Mouse (Mus musculus): ENCODE results near the gene Hoxb3.

The Hoxb3 gene

GRCm38 (mm10) chr11:96323154-96323553, at the start of gene Hoxb3:
Hoxb3 (plus strand) TSS chr11:96323326.
- DNase-seq, result no peak

- peak in 1 of 2 experiments; percentile 34 for DNase-seq
Observed at GRCm38 (mm10) chr11:96274428-96274827, 48.7 kb upstream of the Hoxb3 start.

- DNase-seq, result peak in 1 of 2 experiments; percentile 71
Observed at GRCm38 (mm10) chr11:96275896-96276295, 47.2 kb upstream of the Hoxb3 start.

DNA sequence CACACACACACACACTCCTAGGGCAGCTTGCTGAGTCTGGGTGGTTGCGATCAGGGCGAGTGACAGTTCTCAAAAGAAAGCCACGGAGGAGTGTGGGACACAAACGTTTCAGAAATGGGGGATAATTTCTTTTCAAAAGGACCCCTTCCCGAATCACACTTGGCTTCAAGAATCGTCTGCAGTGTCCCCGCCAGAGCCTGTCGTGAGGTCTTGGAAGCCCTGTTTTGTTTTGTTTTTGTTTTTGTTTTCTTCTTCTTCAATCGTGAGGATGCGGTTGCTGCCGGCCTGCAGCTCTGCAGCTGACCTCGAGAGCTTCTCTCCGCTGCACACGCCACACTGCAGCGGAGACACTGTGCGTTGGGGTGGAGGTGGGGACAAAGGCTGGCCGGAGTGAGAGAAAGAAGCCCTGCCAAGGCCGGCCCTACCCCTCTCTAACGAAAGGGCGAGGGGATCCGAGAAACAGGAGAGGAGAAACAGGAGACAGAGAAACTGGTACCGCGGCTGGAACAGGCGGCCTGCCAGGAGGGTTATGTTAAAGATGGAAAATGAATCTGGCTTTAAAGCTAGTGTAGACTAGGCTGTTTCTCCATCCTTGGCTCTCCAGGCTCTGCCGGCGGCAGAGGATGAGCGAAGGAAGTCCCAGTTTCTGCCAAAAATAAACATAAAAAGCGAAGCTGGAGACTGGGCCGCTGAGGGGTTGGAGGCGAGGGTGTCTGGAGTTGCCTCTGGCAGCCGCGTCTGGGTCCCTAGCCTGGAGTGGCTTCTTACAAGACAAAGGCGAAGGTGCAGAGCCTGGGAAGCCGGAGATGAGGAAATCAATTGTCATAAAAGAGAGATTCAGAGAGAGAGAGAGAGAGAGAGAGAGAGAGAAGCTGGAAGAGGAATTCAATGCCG, 45.7 kb upstream of the Hoxb3 start:
- DNase-seq, result peak in 1 of 2 experiments; percentile 66

DNA sequence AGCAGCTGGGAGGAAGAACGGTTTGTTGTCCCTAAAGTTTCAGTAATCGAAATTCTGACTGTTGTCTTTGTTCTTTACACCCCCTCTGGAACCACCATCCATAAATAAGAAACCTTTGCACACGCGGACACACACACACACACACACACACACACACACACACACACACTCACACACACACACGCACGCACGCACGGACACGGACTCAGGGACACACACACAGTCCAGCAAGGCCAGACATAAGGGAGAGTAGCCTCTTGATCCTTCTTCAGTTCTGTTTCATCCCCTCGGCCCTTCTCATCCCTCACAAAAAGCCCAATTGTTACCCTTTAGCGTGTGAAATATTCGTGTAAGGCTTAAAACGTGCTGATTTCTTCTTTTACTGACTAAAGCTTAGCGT, 44.8 kb upstream of the Hoxb3 start:
- DNase-seq, result peak in 1 of 2 experiments; percentile 39

DNA sequence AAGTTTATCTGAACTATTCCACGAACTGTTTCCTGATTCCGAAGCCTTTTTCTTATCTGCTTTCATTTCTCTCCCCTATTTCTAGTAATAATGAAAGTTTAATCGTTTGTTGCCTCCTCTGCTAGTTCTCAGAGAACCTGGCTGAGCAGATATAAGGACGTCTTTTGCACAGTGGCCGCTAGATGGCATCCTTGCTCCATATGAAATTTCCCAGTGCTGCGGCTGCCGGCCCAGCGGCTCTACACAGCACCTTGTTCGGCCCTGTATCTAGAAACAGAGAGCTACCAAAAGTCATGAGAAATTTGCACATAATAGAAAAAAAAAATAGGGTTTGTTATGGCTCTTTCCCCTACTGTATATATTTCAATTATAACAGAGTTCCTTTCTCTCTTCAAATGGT, 44.4 kb upstream of the Hoxb3 start:
- DNase-seq, result peak; percentile 91 to 93

GRCm38 (mm10) chr11:96279421-96280233, 43.5 kb upstream of the Hoxb3 start:
- peak in 1 of 2 experiments; percentile 70 for DNase-seq

- peak in 1 of 2 experiments; percentile 65 for DNase-seq
Observed at GRCm38 (mm10) chr11:96280399-96281378, 42.4 kb upstream of the Hoxb3 start.

DNA sequence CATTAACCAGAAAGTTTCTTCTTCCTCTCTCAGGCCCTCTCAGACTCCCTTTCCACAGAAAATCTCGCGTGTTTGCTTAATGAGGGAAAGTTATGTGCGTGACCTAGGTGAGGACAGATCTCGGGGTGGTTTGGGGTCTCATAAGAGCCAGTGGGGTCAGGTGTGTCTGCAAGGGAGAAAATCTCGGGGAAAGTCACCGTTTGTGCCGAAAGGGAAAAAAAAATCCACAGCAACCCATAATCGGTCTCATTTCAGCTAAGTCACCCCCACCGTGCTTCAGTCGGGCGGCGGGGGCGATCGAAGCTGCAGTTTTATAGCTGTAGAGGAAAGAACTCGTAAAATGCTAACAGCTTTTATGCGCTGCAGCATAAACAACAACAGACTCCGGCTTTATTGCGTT, 41.7 kb upstream of the Hoxb3 start:
- DNase-seq, result peak in 1 of 2 experiments; percentile 69

GRCm38 (mm10) chr11:96281855-96282570, 41.1 kb upstream of the Hoxb3 start, which contains the start of gene Hoxb8:
Hoxb8 (plus strand) TSS chr11:96281905.
- peak in 1 of 2 experiments; percentile 72 for DNase-seq

- peak; percentile 66 to 80 for DNase-seq
Observed at GRCm38 (mm10) chr11:96282795-96283430, 40.2 kb upstream of the Hoxb3 start.

DNA sequence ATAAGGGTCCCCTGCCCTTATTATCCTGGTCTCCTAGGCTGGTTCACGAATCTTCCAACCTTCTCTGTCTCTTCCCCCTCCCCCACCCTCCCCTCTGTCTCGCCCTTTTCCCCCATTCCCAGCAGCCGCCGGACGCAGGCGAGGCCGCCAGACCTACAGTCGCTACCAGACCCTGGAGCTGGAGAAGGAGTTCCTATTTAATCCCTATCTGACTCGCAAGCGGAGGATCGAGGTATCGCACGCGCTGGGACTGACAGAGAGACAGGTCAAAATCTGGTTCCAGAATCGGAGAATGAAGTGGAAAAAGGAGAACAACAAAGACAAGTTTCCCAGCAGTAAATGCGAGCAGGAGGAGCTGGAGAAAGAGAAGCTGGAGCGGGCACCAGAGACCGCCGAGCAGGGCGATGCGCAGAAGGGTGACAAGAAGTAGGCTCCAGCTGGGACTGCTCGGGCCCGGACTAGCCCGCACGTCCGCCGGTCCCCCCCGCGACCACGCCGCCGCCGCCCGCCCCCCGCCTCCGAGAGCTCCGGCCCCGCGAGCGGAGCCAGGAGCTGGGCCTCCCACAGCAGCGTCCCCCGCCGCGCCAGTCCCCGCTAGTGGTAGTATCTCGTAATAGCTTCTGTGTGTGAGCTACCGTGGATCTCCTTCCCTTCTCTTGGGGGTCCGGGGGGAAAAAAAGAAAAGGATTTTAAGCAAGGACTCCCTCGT, 38.9 kb upstream of the Hoxb3 start:
- DNase-seq, result peak; percentile 81 to 89

DNA sequence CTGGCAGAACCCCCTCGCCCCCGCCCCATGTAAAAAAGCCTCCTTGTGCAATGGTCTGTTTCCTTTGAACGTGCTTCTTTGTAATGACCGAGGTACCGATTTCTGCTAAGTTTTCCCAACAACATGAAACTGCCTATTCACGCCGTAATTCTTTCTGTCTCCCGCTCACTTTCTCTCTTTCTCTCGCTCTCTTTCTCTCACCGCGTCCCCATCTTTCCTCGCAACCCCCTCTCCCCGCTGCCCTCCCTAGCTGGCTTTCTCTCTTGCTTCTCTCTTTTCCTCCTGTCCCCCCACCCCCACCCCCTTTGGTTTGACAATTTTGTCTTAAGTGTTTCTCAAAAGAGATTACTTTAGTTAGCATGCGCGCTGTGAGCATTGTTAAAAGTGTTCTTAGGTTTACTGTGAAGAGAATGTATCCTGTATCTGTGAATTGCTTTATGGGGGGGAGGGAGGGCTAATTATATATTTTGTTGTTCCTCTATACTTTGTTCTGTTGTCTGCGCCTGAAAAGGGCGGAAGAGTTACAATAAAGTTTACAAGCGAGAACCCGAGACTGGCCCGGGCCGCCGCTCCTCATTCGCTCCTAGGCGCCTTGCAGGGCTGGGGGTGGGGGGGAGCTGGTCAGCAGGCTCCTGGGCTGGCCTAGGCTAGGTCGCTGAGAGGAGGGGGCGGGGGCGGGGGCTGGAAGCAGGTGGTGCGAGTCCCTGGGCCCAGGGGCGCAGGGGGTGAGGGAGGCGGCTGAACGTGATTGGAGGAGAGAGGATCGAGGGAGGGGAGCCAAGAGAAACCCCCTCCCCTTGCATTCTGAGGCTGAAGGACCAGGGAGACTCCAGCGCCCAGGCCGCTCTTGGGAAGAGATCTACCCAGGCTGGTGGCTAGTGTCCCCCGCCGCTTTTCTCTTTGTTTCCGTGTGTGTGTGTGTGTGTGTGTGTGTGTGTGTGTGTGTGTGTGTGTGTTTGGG, 38.1 kb upstream of the Hoxb3 start:
- DNase-seq, result peak; percentile 85 to 92

GRCm38 (mm10) chr11:96285771-96286738, 37.1 kb upstream of the Hoxb3 start, which contains the start of gene Hoxb7:
Hoxb7 (plus strand) TSS chr11:96286623.
- DNase-seq, result peak; percentile 93 to 95

- DNase-seq, result peak; percentile 72 to 84
Observed at GRCm38 (mm10) chr11:96286739-96287385, 36.3 kb upstream of the Hoxb3 start.

DNA sequence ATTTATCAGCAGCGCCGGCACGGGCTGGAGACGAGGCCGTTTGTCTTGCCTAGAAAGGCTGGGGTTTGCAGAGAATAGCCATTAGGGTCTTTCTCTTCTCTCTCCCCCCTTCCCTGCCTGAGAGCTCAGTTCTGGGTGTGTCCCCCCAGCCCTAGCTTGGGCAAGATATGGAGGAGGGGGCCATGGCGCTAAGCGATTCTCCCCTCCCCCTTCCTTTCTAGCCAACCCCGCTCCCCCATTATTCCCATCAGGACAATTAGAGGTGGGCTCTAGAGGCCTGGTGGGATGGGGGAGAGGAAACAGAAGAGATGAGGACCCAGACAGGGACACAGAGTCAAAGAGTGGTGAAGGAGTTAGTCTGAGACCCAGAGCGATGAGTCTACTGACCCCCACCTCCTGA, 35.7 kb upstream of the Hoxb3 start:
- DNase-seq, result no peak
